ENCODE assay signal across 8 mouse cellular contexts in genomic region chr4:83383899-83384490, GRCm38 (mm10). TPM values are rescaled to one million over a fixed set of nuclear protein-coding genes. Genes with fewer than 3 reads are reported as not detected.
A peak's percentile ranks its signal among the peaks of the same experiment; 100 is the strongest.
DNase-seq lines count a peak whose midpoint lies in the region; ATAC-seq and TF ChIP-seq lines count a peak whose summit lies in the region.

No protein-coding gene starts in this region.

- WGBS in heart, adult 2 months: 48% methylated on average over 6 of the region's 6 CpGs
- WGBS in heart, embryonic 10.5 days: 53% methylated on average over 6 of the region's 6 CpGs
- 40% methylated on average over 6 of the region's 6 CpGs for WGBS in liver, embryonic 13.5 days (ENCODE audit: insufficient replicate concordance)
- WGBS in stomach, postnatal 0 days: 54% methylated on average over 6 of the region's 6 CpGs

- H3K27ac ChIP-seq in heart, adult 2 months: no peak overlapping the region
- no peak overlapping the region for H3K27ac ChIP-seq in heart, embryonic 10.5 days
- H3K27ac ChIP-seq in liver, embryonic 13.5 days: no peak overlapping the region
- no peak overlapping the region for H3K27ac ChIP-seq in stomach, postnatal 0 days (replicated peaks)

- intact Hi-C loops in heart, adult 2 months (cut with DNase I): loop anchor here (5.0 kb wide), 1 partner anchor 188 kb away; no protein-coding TSS in a partner anchor
- intact Hi-C loops in left cerebral cortex, postnatal 36 days (cut with DNase I): no loop called here

- no peak overlapping the region for H3K9ac ChIP-seq in heart, adult 2 months (ENCODE audit: low read depth, low read length)
- no peak overlapping the region for H3K9ac ChIP-seq in liver, embryonic 13.5 days
- no peak overlapping the region for H3K9ac ChIP-seq in stomach, postnatal 0 days (ENCODE audit: low read length)

- TF ChIP-seq EP300 in heart, adult 2 months (IDR thresholded peaks at IDR 0.05; ENCODE audit: insufficient read depth, low read depth, low read length): no peak
- no peak for TF ChIP-seq EP300 in stomach, postnatal 0 days (optimal IDR thresholded peaks at IDR 0.05)

- no peak for TF ChIP-seq POLR2A in heart, adult 2 months (IDR thresholded peaks at IDR 0.05; ENCODE audit: insufficient read depth, low read depth, low read length)

- no peak overlapping the region for H3K4me2 ChIP-seq in liver, embryonic 13.5 days
- H3K4me2 ChIP-seq in stomach, postnatal 0 days (replicated peaks; ENCODE audit: low read depth): no peak overlapping the region

- no peaks in the 10 kb centered on the region for H3K79me2 ChIP-seq in heart, adult 2 months (replicated peaks; ENCODE audit: control insufficient read depth, insufficient read depth, low read length)

- H3K4me3 ChIP-seq in heart, adult 2 months: no peak overlapping the region
- H3K4me3 ChIP-seq in heart, embryonic 10.5 days: no peak overlapping the region
- H3K4me3 ChIP-seq in liver, embryonic 13.5 days (replicated peaks): no peak overlapping the region
- H3K4me3 ChIP-seq in stomach, postnatal 0 days (ENCODE audit: low read depth, low read length): no peak overlapping the region

- peak; percentile 26 to 50 for DNase-seq in heart, adult 2 months
- no peak for DNase-seq in heart, embryonic 10.5 days (ENCODE audit: low spot score)
- DNase-seq in A20 (ENCODE audit: low read depth, low spot score) (peak; percentile 81), ZHBTc4 (ENCODE audit: low read depth, low spot score) (peak; percentile 43)
- DNase-seq in embryo, embryonic 9.5 days (ENCODE audit: extremely low spot score): peak; percentile 2
- peak; percentile 16 for DNase-seq in liver, embryonic 13.5 days
- DNase-seq in stomach, postnatal 0 days (ENCODE audit: low spot score): no peak
- DNase-seq in left cerebral cortex, postnatal 36 days (ENCODE audit: low spot score in 2 of 2): no peak

- H3K4me1 ChIP-seq in heart, adult 2 months (ENCODE audit: control insufficient read depth, insufficient read depth, low read length): no peaks in the 10 kb centered on the region
- H3K4me1 ChIP-seq in heart, embryonic 10.5 days: no peaks in the 10 kb centered on the region
- no peaks in the 10 kb centered on the region for H3K4me1 ChIP-seq in liver, embryonic 13.5 days (replicated peaks)
- no peaks in the 10 kb centered on the region for H3K4me1 ChIP-seq in stomach, postnatal 0 days (replicated peaks; ENCODE audit: control insufficient read depth, insufficient read depth)

- H3K9me3 ChIP-seq in heart, embryonic 10.5 days: no peaks in the 10 kb centered on the region
- no peaks in the 10 kb centered on the region for H3K9me3 ChIP-seq in liver, embryonic 13.5 days (replicated peaks)
- no peaks in the 10 kb centered on the region for H3K9me3 ChIP-seq in stomach, postnatal 0 days (ENCODE audit: control insufficient read depth, low read length)

- no peak for ATAC-seq in liver, embryonic 13.5 days (ENCODE audit: low read depth)
- no peak for ATAC-seq in stomach, postnatal 0 days (ENCODE audit: low FRiP score, low TSS enrichment)

- H3K27me3 ChIP-seq in heart, adult 2 months (ENCODE audit: control insufficient read depth, insufficient read depth, low read length): no peaks in the 10 kb centered on the region
- no peaks in the 10 kb centered on the region for H3K27me3 ChIP-seq in heart, embryonic 10.5 days (ENCODE audit: insufficient read depth, poor library complexity, severe bottlenecking)
- no peaks in the 10 kb centered on the region; the same call in 1 of the 2 replicates for H3K27me3 ChIP-seq in liver, embryonic 13.5 days
- no peaks in the 10 kb centered on the region for H3K27me3 ChIP-seq in stomach, postnatal 0 days (ENCODE audit: control insufficient read depth, insufficient read depth, low read length)

- no peaks in the 10 kb centered on the region for H3K36me3 ChIP-seq in heart, adult 2 months (ENCODE audit: control insufficient read depth, insufficient read depth, low read length)
- H3K36me3 ChIP-seq in heart, embryonic 10.5 days: no peaks in the 10 kb centered on the region
- no peaks in the 10 kb centered on the region for H3K36me3 ChIP-seq in liver, embryonic 13.5 days
- no peaks in the 10 kb centered on the region for H3K36me3 ChIP-seq in stomach, postnatal 0 days (ENCODE audit: control insufficient read depth, insufficient read depth, low read length)

- peak; percentile 76 for TF ChIP-seq CTCF in heart, adult 2 months (IDR thresholded peaks at IDR 0.05)
- peak; percentile 27 for TF ChIP-seq CTCF in stomach, postnatal 0 days (IDR thresholded peaks at IDR 0.05; ENCODE audit: low read depth)

RNA-seq across cellular contexts. Expression of gene Snapc3, which starts 33.5 kb away (rescaled TPM):
- total RNA-seq in heart, adult 2 months (2021): 10 to 100 TPM; 15.5 to 15.7 TPM
- polyA plus RNA-seq in heart, adult 2 months (2012; rRNA removed): 12.0 and 18.0 TPM in 2 replicates
- 34.9 and 43.6 TPM in 2 replicates for polyA plus RNA-seq in heart, embryonic 10.5 days (2016; fragmentation: Nextera tagmentation; extraction: Ambion mirVana)
- 12.3 and 14.6 TPM in 2 replicates for polyA plus RNA-seq in liver, embryonic 13.5 days (2015; fragmentation: Nextera tagmentation; extraction: Ambion mirVana)
- 14.7 and 16.6 TPM in 2 replicates for polyA plus RNA-seq in stomach, postnatal 0 days (2015; fragmentation: Nextera tagmentation; extraction: Ambion mirVana)
- total RNA-seq in left cerebral cortex, postnatal 36 days (2021): 10 to 100 TPM; 30.9 to 43.3 TPM

RNA-seq across cellular contexts. Expression of gene Ttc39b, which starts 59.9 kb away (rescaled TPM):
- 10 to 100 TPM; 16.2 to 21.9 TPM for total RNA-seq in heart, adult 2 months (2021)
- 3.8 and 7.4 TPM in 2 replicates for polyA plus RNA-seq in heart, adult 2 months (2012; rRNA removed)
- polyA plus RNA-seq in heart, embryonic 10.5 days (2016; fragmentation: Nextera tagmentation; extraction: Ambion mirVana): 2.5 and 3.1 TPM in 2 replicates
- 2.8 and 3.4 TPM in 2 replicates for polyA plus RNA-seq in liver, embryonic 13.5 days (2015; fragmentation: Nextera tagmentation; extraction: Ambion mirVana)
- polyA plus RNA-seq in stomach, postnatal 0 days (2015; fragmentation: Nextera tagmentation; extraction: Ambion mirVana): 14.0 and 15.7 TPM in 2 replicates
- total RNA-seq in left cerebral cortex, postnatal 36 days (2021): 10 to 100 TPM; 59.7 to 62.8 TPM

Comparison
In these comparisons a context has a peak if more than half of its experiments do, and no peak if none do; other contexts are left out.
1. DNase-seq: peak in heart, adult 2 months (2 of 2), A20 (single experiment), ZHBTc4 (single experiment), embryo, embryonic 9.5 days (single experiment) and liver, embryonic 13.5 days (single experiment); none in heart, embryonic 10.5 days (single experiment), stomach, postnatal 0 days (single experiment) and left cerebral cortex, postnatal 36 days (0 of 2).